Mouse (Mus musculus): Measurements from ENCODE around the gene Raver2. TPM values are rescaled to one million over a fixed set of nuclear protein-coding genes. Genes with fewer than 3 reads are reported as not detected.

Gene Raver2
- polyA plus RNA-seq, 1 experiment: not detected

DNA sequence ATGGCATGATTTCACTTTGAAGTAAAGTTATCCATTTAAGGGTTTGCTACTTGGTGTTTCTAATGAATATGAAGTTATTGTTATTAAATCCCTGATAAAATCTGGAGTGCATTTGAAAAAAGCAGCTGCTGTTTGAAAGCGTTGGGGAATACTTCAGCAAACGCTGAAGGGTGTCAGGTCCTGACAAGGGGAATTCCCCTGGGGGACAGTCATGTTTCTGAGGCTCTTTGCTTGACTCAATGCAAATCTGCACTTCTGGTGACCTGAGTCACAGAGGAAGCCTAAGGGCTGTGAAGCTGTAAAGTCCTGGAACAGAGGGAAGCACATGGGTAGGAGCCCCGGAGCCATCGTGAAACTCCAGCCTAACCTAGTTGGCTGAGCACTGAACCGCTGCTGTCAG, 73.0 kb downstream of the Raver2 start:
- no peaks in the 10 kb centered on the region; the same call in 1 of the 2 replicates for H3K4me1 ChIP-seq (ENCODE audit: control insufficient read depth, insufficient read depth, low read length)
- H3K4me3 ChIP-seq (ENCODE audit: insufficient read depth, low read depth, low read length): no peak overlapping the region
- TF ChIP-seq POLR2A (IDR thresholded peaks at IDR 0.05; ENCODE audit: insufficient read depth, low read depth, low read length): no peak
- TF ChIP-seq CTCF (IDR thresholded peaks at IDR 0.05; ENCODE audit: insufficient read depth, low read depth, low read length): no peak
- 86% methylated on average over 5 of the region's 5 CpGs for WGBS
- no peak overlapping the region for H3K27ac ChIP-seq (ENCODE audit: insufficient read depth, low read depth, low read length)

DNA sequence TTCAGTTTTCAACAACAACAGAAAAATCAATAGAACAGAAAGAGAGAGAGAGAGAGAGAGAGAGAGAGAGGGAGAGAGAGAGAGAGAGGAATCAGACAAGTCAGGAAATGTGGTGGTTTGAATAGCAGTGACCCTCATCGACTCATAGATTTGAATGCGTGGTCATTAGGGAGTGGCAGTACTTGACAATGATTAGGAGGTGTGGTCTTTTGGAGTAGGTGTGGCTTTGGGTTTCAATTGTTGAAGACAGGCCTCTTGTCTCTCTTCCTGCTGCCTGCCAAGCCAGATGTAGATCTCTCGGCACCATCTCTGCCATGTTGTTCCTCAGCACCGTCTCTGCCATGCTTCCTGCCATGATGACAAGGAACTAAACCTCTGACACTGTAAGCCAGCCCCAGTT, 75.1 kb downstream of the Raver2 start:
- H3K27ac ChIP-seq (ENCODE audit: insufficient read depth, low read depth, low read length): no peak overlapping the region
- no peaks in the 10 kb centered on the region; the same call in 1 of the 2 replicates for H3K4me1 ChIP-seq (ENCODE audit: control insufficient read depth, insufficient read depth, low read length)
- no peak overlapping the region for H3K4me3 ChIP-seq (ENCODE audit: insufficient read depth, low read depth, low read length)
- 89% methylated on average over 4 of the region's 4 CpGs for WGBS
- TF ChIP-seq POLR2A (IDR thresholded peaks at IDR 0.05; ENCODE audit: insufficient read depth, low read depth, low read length) (no peak), CTCF (IDR thresholded peaks at IDR 0.05; ENCODE audit: insufficient read depth, low read depth, low read length) (no peak)

DNA sequence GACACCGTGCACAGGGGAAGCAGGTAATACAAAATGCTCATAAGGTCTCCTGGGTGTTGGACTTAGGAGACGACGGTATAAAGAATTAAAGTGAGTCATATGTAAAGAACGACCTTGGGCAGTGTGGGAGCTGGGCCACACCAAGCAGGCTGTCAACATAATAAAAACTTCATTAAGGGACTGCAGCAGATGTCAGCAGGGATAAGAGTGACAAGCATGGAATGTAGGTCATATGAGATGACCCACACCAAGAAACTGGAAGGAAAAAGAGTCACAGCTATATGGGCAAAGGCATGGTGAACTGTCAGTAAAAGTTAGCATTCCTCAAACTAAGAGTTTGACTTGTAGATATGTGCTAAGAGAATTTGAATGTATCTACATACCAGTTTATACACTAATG, 75.6 kb downstream of the Raver2 start:
- 88% methylated on average over 4 of the region's 4 CpGs for WGBS
- no peak overlapping the region for H3K27ac ChIP-seq (ENCODE audit: insufficient read depth, low read depth, low read length)
- TF ChIP-seq CTCF (IDR thresholded peaks at IDR 0.05; ENCODE audit: insufficient read depth, low read depth, low read length) (no peak), POLR2A (IDR thresholded peaks at IDR 0.05; ENCODE audit: insufficient read depth, low read depth, low read length) (no peak)
- H3K4me1 ChIP-seq (ENCODE audit: control insufficient read depth, insufficient read depth, low read length): no peaks in the 10 kb centered on the region; the same call in 1 of the 2 replicates
- no peak overlapping the region for H3K4me3 ChIP-seq (ENCODE audit: insufficient read depth, low read depth, low read length)

DNA sequence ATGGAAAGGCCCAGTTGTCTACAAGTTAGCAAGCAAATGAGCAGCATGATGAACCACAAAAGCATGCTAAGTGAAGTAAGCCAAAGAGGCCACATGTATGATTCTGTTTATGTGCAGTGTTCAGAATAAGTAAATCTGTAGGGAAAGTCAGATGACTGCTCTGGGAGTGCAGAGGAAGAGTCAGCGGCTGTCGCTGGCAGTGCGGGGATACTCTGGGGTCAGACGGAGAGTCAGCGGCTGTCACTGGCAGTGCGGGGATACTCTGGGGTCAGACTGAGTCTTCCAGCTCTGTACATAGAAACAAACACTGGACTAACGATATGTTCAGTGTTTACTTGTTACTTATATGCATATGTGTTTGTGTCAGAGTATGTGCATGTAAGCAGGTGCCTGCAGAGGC, 76.0 kb downstream of the Raver2 start:
- H3K27ac ChIP-seq (ENCODE audit: insufficient read depth, low read depth, low read length): no peak overlapping the region
- TF ChIP-seq CTCF (IDR thresholded peaks at IDR 0.05; ENCODE audit: insufficient read depth, low read depth, low read length) (no peak), POLR2A (IDR thresholded peaks at IDR 0.05; ENCODE audit: insufficient read depth, low read depth, low read length) (no peak)
- no peak overlapping the region for H3K4me3 ChIP-seq (ENCODE audit: insufficient read depth, low read depth, low read length)
- no peaks in the 10 kb centered on the region; the same call in 1 of the 2 replicates for H3K4me1 ChIP-seq (ENCODE audit: control insufficient read depth, insufficient read depth, low read length)
- 94% methylated on average over 7 of the region's 7 CpGs for WGBS

DNA sequence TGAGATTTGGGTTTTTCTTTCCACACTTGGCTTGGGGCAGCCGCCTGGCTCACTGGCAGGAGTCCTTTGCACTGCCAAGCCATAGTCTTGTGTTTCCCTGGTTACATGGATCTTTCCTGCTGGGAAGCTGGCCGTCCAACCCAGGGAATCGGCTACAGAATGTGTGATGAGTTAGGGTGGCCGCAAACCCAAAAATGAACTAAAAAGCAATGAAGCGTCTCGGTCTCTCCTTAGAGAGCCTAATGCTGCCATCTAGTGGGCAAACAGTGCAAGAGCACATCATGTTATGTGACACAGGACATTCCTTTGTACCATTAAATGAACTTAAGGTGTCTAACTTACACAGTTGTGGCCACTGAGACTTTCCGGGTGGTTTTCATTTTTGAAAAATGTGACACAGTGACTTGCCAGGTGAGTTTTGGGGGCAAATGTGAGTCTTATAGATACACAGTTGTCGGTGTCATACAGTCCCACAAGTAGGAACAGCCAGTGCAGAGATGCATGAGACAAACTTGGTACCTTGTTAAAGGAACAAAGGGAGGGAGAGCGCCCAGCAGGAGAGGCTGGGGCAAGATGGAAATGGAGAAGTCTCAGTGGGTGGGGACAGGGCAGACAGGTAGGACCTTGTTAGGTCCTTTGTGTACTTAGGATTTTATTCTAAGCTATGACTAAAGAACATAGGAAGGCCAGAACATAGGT, 77.4 kb downstream of the Raver2 start:
- TF ChIP-seq CTCF (IDR thresholded peaks at IDR 0.05; ENCODE audit: insufficient read depth, low read depth, low read length) (0 out of 2 replicates have a peak, but pooled peaks have one; percentile 13), POLR2A (IDR thresholded peaks at IDR 0.05; ENCODE audit: insufficient read depth, low read depth, low read length) (no peak)
- 24% methylated on average over 9 of the region's 9 CpGs for WGBS

DNA sequence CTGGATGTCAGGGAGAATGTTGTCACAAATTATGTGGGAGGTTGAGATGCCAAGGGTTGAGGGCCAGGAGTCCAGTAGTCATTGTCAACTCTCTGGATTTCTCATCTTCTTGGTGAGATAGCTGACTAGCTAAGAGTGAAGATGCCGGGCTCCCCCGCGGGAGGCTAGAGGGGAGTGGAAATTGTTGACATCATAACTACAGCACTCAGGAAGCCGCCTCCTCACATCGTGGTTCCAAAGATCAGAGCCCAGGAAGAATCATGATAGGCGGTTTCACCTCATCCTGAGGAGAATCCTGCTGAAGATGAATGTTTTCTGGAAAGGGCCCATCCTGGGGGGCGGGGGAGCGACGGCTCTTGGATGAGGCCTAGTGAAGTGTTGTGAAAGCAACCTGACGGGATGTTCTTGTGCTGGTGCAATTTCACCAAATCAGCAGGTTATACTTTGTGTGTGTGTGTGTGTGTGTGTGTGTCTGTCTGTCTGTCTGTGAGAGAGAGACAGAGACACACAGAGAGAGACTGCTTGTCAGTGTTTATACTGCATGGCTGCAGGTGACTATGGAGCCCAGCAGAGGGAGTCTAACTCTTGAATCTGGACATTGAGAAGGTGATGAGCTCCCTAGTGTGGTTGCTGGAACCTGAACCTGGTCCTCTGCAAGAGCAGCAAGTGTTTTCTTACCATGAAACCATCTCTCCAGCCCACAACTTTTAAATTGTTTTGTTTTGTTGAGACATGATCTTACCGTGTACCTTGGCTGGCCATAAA, 78.3 kb downstream of the Raver2 start:
- no peaks in the 10 kb centered on the region; the same call in 1 of the 2 replicates for H3K4me1 ChIP-seq (ENCODE audit: control insufficient read depth, insufficient read depth, low read length)
- no peak overlapping the region for H3K27ac ChIP-seq (ENCODE audit: insufficient read depth, low read depth, low read length)
- TF ChIP-seq POLR2A (IDR thresholded peaks at IDR 0.05; ENCODE audit: insufficient read depth, low read depth, low read length) (no peak), CTCF (IDR thresholded peaks at IDR 0.05; ENCODE audit: insufficient read depth, low read depth, low read length) (no peak)
- 85% methylated on average over 11 of the region's 11 CpGs for WGBS
- no peak overlapping the region for H3K4me3 ChIP-seq (ENCODE audit: insufficient read depth, low read depth, low read length)

More for the DNA sequence above, 77.4 kb downstream of the Raver2 start:
- no peaks in the 10 kb centered on the region; the same call in 1 of the 2 replicates for H3K4me1 ChIP-seq (ENCODE audit: control insufficient read depth, insufficient read depth, low read length)
- no peak overlapping the region for H3K4me3 ChIP-seq (ENCODE audit: insufficient read depth, low read depth, low read length)
- no peak overlapping the region for H3K27ac ChIP-seq (ENCODE audit: insufficient read depth, low read depth, low read length)

DNA sequence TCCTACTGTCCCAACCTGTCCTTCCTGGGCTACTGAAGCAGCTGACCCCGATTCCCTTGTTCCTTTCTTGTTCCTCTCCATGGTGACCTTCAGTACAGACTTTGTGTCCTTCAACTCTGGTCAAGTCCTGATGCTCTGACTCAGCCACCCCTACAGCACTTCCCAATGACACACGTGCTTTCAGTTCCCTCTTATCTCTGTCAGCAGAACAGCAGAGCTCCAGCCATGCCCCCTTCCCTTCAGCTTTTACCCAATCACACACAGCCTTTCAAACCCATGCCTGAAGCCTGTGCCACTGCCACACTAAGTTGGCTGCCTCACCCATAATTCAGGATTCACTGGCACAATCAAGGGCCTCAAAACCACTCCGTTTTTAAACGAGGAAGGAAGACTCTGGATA, 86.8 kb downstream of the Raver2 start:
- TF ChIP-seq POLR2A (IDR thresholded peaks at IDR 0.05; ENCODE audit: insufficient read depth, low read depth, low read length): no peak
- Histone ChIP-seq H3K4me1 (ENCODE audit: control insufficient read depth, insufficient read depth, low read length) (no peaks in the 10 kb centered on the region), H3K27ac (ENCODE audit: insufficient read depth, low read depth, low read length) (no peak overlapping the region), H3K4me3 (ENCODE audit: insufficient read depth, low read depth, low read length) (no peak overlapping the region)
- WGBS: 65% methylated on average over 4 of the region's 4 CpGs

DNA sequence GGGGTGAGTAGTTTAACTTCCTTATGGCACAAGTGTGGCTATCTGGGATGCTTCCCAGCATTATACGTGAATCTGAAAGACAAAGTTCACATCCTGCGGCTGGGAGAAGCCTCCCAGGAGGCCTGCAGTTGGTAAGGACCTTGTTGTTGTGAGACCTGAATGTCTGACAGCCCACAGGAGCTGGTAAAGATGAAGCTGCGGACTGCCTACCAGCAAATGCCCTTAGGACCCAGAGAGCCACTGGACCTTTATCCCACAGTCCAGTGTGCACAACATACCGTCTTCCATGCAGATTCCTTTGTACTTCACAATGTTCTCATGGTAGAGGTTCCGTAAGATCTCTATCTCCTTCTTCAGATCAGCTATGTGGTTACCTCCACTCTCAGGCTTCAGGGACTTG, 88.7 kb downstream of the Raver2 start:
- H3K4me3 ChIP-seq (ENCODE audit: insufficient read depth, low read depth, low read length): no peak overlapping the region
- 94% methylated on average over 5 of the region's 5 CpGs for WGBS
- H3K27ac ChIP-seq (ENCODE audit: insufficient read depth, low read depth, low read length): no peak overlapping the region
- H3K4me1 ChIP-seq (ENCODE audit: control insufficient read depth, insufficient read depth, low read length): no peaks in the 10 kb centered on the region
- TF ChIP-seq POLR2A (IDR thresholded peaks at IDR 0.05; ENCODE audit: insufficient read depth, low read depth, low read length) (no peak), CTCF (IDR thresholded peaks at IDR 0.05; ENCODE audit: insufficient read depth, low read depth, low read length) (no peak)

DNA sequence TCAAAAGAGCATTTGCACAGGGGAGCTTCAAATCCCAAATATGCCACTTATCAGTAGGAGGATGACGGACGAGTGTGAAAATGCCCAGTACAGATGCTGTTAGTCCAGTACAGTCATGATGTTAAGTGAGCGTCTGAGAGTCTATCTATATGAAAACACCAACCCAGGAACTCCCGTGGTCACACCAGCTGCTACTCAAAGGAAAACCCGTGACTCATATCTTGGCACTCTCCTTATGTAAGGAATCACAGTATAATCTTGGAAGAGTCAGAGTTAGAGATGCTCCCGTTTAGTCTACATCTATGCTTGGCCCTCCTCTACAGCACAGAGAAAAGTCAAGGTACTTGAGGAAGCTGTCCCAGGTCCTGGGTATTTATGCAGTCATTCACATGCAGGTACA, 89.5 kb downstream of the Raver2 start:
- H3K4me3 ChIP-seq (ENCODE audit: insufficient read depth, low read depth, low read length): no peak overlapping the region
- no peak for TF ChIP-seq POLR2A (IDR thresholded peaks at IDR 0.05; ENCODE audit: insufficient read depth, low read depth, low read length)
- no peak for TF ChIP-seq CTCF (IDR thresholded peaks at IDR 0.05; ENCODE audit: insufficient read depth, low read depth, low read length)
- no peaks in the 10 kb centered on the region for H3K4me1 ChIP-seq (ENCODE audit: control insufficient read depth, insufficient read depth, low read length)
- H3K27ac ChIP-seq (ENCODE audit: insufficient read depth, low read depth, low read length): no peak overlapping the region
- WGBS: 60% methylated on average over 6 of the region's 6 CpGs
